Mouse (Mus musculus): ENCODE data around the gene Lmx1a. TPM values are rescaled to one million over a fixed set of nuclear protein-coding genes. Genes with fewer than 3 reads are reported as not detected.

Gene Lmx1a
- not detected for total RNA-seq (2021)

DNA sequence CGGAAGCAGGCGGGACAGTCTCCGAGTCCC is at the start of gene Lmx1a:
TSS of gene Lmx1a (plus strand) at position 6 of the 30 bp plus-strand sequence.
- intact Hi-C loops (cut with DNase I) = no loop called here

GRCm38 (mm10) chr1:167644866-167645537 is 44.0 kb upstream of the Lmx1a start:
- intact Hi-C loops (cut with DNase I) = loop anchor here (2.0 to 10.0 kb wide), 2 partner anchors 230 to 420 kb away; no protein-coding TSS in a partner anchor
- DNase-seq (ENCODE audit: low spot score) = peak; percentile 70

More for the DNA sequence above, at the start of gene Lmx1a:
- DNase-seq (ENCODE audit: low spot score) = no peak

- intact Hi-C loops (cut with DNase I) = loop anchor here (10.0 kb wide), 1 partner anchor 424 kb away; no protein-coding TSS in a partner anchor
Measured at GRCm38 (mm10) chr1:167648670-167649069, 40.4 kb upstream of the Lmx1a start.

DNA sequence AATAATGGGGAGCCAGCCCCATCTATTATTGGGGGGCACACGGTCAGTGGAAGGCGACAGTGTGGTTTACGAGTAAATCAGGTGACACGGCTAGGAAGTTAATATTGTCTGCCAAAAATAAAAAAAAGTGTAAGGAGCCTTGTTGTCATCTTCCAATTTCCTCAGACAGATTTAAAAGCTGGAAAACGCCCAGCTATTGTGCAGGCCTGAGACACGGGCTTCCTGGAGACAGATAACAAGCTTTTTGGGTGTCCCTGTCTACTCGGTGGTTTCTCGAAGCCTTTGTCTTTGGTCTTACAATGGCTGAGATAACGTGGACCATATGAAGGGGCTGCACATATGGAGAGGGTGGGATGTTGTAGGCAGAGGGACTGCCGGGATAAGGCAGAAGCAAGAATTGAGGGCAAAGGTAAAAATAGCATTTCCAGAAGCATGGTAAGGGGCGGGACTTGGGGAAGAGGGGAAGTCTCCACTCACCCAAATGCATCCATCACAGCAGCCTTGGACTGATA is 39.9 kb upstream of the Lmx1a start:
- DNase-seq (ENCODE audit: low spot score) = no peak
- intact Hi-C loops (cut with DNase I) = loop anchor here (10.0 kb wide), 1 partner anchor 424 kb away; no protein-coding TSS in a partner anchor

More at GRCm38 (mm10) chr1:167648670-167649069, 40.4 kb upstream of the Lmx1a start:
- no peak for DNase-seq (ENCODE audit: low spot score)

DNA sequence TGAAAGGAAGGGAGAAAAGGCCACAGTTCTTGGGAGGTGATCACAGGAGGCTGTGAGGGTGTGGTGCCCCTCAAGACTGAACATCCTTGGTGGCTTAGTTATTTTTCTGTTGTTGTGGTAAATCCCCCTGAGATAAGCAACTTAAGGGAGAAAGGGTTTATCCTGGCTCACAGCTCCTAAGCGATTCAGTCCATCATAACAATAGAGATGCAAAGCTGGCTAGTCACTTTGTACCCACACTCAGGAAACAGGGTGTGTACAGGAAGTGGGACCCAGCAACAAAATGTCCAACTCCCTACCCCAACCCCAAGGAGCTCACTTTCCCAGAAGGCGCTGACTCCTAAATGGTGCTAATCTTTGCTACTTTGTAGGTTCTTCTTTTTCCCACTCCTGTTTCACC is 36.7 kb upstream of the Lmx1a start:
- intact Hi-C loops (cut with DNase I) = no loop called here
- no peak for DNase-seq (ENCODE audit: low spot score)

GRCm38 (mm10) chr1:167659065-167659464 is 30.0 kb upstream of the Lmx1a start:
- intact Hi-C loops (cut with DNase I) = no loop called here
- no peak for DNase-seq (ENCODE audit: low spot score)

GRCm38 (mm10) chr1:167660521-167661101 is 28.4 kb upstream of the Lmx1a start:
- peak; percentile 43 for DNase-seq (ENCODE audit: low spot score)
- intact Hi-C loops (cut with DNase I) = no loop called here

DNA sequence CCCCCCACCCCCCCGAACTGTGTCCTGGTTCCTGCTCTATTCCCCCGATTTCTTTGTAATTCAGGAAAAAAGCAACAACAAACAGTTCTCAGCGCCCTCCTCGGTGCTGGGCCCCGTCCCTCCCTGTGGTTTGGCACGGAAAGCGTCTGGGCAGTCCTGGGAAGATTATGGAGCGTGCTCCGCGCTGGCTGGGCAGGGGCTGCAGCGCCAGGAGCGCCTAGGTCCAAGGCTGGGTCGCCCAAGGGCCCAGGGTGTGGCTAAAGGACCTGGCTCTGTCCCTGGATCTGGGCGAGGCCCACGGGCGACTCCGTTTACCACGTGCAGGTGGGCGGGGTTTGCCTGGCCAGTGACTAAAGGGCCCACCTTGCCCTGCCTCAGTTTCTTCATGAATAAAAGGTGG is 27.9 kb upstream of the Lmx1a start:
- peak; percentile 16 for DNase-seq (ENCODE audit: low spot score)
- intact Hi-C loops (cut with DNase I) = no loop called here

- no peak for DNase-seq (ENCODE audit: low spot score)
- intact Hi-C loops (cut with DNase I) = no loop called here
Measured at GRCm38 (mm10) chr1:167663136-167663535, 25.9 kb upstream of the Lmx1a start.

DNA sequence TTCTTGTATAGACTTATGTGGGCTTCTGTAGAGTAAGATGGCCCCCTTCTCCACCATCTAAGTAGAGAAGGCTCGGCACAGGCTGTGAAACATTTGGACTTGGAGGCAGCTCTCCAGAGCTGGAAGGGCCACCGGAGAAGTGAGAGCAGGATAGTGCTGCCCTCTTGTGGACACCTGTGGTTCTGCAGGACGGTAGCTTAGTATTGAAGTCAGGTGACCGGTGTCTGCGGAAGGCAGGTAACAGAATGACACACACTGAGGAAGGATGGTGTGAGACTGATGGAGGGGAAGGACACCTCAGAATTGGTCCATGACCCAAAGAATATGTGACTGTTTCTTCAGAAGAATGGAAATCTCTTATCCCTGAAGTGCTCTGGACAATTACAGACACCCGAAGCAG is 19.2 kb upstream of the Lmx1a start:
- no peak for DNase-seq (ENCODE audit: low spot score)

GRCm38 (mm10) chr1:167672433-167672987 is 16.5 kb upstream of the Lmx1a start:
- no peak for DNase-seq (ENCODE audit: low spot score)
- intact Hi-C loops (cut with DNase I) = no loop called here

More for the DNA sequence above, 19.2 kb upstream of the Lmx1a start:
- intact Hi-C loops (cut with DNase I) = no loop called here

- DNase-seq (ENCODE audit: low spot score) = no peak
- intact Hi-C loops (cut with DNase I) = no loop called here
Measured at GRCm38 (mm10) chr1:167679061-167679460, 10.0 kb upstream of the Lmx1a start.

GRCm38 (mm10) chr1:167688001-167688346 is 1.1 kb upstream of the Lmx1a start:
- intact Hi-C loops (cut with DNase I) = no loop called here
- no peak for DNase-seq (ENCODE audit: low spot score)

- intact Hi-C loops (cut with DNase I) = no loop called here
- DNase-seq (ENCODE audit: low spot score) = no peak
Measured at GRCm38 (mm10) chr1:167688347-167689231, 448 bp upstream of the Lmx1a start.

DNA sequence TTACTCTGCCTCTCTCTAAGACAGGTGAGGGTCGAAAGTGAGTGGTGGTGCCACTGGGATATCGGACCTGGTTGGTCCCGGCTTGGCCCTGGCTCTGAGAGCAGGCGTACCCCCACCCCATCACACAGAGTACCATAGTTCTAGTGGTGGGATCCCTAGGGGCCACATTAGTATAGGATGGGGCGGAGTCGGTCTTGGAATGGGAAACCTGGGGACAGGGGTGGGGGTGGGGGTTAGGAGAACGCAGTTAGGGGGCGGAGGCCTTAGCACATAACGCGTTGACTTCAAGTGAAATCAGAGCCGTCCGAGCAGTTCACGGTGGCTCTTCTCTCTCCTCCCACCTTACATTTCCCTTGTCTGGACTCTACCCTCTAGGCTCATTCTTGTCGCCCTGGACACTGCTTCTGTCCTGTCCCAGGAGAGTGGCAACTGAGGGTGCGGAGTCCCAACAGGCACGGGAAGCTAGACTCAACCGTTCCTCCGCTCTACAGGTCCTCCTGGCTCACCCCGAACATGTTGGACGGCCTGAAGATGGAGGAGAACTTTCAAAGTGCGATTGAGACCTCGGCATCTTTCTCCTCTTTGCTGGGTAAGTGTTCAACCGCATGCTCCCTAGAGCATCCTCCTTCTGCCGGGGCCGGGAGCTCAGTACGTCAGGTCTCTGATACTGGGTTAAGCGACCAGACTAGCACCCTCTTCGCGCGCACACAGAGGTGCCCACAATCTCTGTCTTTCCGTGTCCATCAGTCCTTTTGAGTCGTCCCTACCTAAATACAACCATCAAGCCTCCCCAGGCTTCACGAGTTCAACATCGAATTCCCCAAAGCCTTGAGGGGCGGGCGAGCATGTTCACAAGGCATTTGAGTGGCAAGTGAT is 463 bp downstream of the Lmx1a start:
- intact Hi-C loops (cut with DNase I) = no loop called here
- DNase-seq (ENCODE audit: low spot score) = no peak

DNA sequence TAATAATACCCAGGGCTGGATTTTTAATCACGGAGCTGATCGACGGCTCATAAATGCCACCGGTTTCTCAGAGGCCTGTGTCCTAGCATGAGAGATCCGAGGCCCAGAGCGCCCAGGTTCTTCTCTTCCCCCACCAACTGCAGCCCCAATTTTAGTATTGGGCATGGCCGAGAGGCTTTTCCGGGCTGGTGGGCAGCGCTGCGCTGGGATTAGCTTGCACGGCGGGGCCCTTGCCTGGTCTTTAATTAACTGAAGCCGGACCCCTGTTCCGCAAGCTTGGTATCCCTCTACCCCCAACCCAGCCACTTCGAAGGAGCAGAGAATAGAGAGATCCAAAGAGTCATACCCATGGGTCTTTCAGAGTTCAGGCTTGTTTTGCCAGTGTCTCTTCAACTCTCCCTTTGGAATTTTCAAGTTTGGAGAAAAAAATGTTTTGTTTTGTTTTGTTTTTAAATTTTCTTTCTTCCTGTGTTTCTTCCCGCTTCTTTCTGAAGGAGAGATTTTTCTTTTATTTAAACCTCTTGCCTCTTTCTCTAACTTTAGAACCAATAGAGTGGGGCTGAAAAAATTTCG is 1.2 kb downstream of the Lmx1a start:
- intact Hi-C loops (cut with DNase I) = no loop called here
- DNase-seq (ENCODE audit: low spot score) = no peak

- DNase-seq (ENCODE audit: low spot score) = no peak
- intact Hi-C loops (cut with DNase I) = no loop called here
Measured at GRCm38 (mm10) chr1:167690716-167691550, 1.9 kb downstream of the Lmx1a start.

DNA sequence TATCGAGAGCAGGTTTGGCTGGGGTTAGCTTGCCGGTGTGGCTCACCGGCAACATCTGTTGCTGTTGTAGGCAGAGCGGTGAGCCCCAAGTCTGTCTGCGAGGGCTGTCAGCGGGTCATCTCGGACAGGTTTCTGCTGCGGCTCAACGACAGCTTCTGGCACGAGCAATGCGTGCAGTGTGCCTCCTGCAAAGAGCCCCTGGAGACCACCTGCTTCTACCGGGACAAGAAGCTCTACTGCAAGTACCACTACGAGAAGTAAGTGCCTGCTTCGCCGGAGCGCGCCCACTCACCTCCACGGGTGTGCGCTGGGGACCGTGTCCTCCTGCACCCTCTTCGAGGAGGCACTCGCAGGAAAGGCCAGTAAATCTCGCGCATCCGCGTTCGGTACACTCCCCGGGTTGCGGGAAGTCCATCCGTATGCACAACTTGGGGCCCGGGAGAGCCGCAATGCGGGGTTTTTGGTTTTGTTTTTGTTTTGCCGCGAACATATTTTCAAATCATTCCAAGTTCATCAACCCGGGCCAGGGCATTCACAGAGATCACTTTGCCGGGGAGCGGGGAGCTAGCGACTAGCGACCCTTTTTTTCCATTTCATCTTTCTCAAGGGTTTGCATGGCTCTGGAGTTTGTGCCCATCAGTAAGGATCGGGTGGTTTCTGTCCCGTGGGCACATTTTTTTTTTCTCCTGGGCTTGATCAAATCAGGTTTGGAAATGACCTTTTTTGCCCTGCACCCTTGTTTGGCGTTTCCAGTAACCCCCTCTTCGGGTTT is 3.1 kb downstream of the Lmx1a start:
- DNase-seq (ENCODE audit: low spot score) = no peak
- intact Hi-C loops (cut with DNase I) = no loop called here

Measured in heart, postnatal 25 days (tissue).